Mouse (Mus musculus) gastrocnemius, adult 2 months (tissue): ENCODE measurements around the gene Chst15. TPM values are rescaled to one million over a fixed set of nuclear protein-coding genes. Genes with fewer than 3 reads are reported as not detected.

Source experiments
- DNase-seq: peaks from one replicate; pipeline ENCODE4 v3.0.0; 2022
- H3K27ac ChIP-seq: fragments of 200-600 bp; 2 replicates; pipeline ENCODE4 v1.8.1; 2022; ENCODE audit warnings: mild to moderate bottlenecking
- H3K4me3 ChIP-seq: fragments of 200-600 bp; 2 replicates; pipeline ENCODE4 v1.8.1; 2022; ENCODE audit warnings: mild to moderate bottlenecking, moderate library complexity
- CTCF ChIP-seq: fragments of 200-600 bp; IDR thresholded peaks from 2 replicates; pipeline ENCODE4 v1.8.1; 2022; ENCODE audit warnings: antibody characterized with exemption, mild to moderate bottlenecking, moderate library complexity
- intact Hi-C: fragments of 180-260 bp; cut with DNase I; formaldehyde crosslinking; loops from one replicate; pipeline ENCODE4 v1.15.1; 2025
- total RNA-seq, 2 experiments: library from RNA; stranded (reverse); gene quantifications; 2 replicates each; pipeline ENCODE4 v1.2.3; 2021

The Chst15 gene
- total RNA-seq, 2 experiments from 2014 or later = 2.6 to 3.0 TPM

GRCm38 (mm10) chr7:132226379-132227074, 90.5 kb downstream of the Chst15 start:
- Histone ChIP-seq H3K4me3 (no peak overlapping the region), H3K27ac (no peak overlapping the region)
- DNase-seq = peak; percentile 74
- intact Hi-C loops = loop anchor here (1.0 to 2.0 kb wide), 5 partner anchors 90 to 412 kb away; no protein-coding TSS in a partner anchor
- peak; percentile 95 for TF ChIP-seq CTCF

DNA sequence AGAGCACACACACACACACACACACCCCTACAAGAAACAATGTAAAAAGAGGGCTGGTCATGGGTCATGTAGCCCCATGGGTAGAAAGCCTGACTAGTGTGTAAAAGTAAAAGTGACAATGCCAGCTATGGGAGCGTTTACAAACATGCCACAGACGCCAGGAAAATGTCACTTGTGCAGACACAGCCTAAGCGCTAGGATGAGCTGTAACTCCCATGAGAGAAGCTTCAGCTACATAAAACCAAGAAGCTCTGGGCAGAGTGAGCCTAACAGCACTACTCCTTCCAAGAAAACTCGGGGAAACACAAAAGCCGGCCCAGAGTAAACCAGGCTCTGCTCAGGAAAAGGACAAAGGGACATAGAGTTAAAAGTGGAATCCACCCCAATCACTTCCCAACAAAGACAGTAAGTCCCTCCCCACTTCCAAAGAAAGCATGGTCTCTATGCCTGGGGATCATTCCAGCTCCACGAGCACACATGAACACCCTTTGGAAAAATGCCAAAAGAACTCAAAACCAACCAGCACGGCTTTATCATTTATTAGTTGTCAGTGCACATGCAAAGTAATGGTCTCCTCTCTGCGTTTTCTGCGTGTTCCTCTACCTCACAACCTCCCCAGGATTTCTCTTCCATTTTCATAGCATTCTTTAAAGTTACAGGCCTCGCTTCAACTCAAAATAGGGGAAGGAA, 93.4 kb downstream of the Chst15 start:
- no peak for DNase-seq
- no peak overlapping the region for H3K27ac ChIP-seq
- intact Hi-C loops = no loop called here

DNA sequence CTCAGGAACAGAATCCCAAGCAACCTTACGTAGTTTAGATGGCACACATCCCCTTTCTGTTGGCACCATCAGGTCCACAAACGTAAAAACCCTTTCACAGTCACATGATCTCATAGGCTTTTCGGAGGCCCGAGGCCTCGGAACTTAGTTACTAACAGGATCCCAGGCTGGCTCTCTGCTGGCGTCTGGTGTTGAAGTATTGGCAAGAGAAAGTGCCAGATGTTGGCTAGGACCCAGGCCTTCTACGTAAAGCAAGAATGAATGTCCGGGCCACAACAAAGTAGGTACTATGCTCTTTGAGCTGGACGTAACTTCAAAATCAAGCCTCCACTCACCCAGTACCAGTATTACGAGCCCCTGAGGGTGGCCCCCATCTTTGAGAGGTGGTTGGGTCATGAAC, 103.0 kb downstream of the Chst15 start:
- DNase-seq = no peak
- Histone ChIP-seq H3K4me3 (no peak overlapping the region), H3K27ac (no peak overlapping the region)
- TF ChIP-seq CTCF = no peak
- intact Hi-C loops = loop anchor here (10.0 kb wide), 1 partner anchor 239 kb away; no protein-coding TSS in a partner anchor

More for the DNA sequence above, 93.4 kb downstream of the Chst15 start:
- no peak for TF ChIP-seq CTCF
- no peak overlapping the region for H3K4me3 ChIP-seq

GRCm38 (mm10) chr7:132213460-132213859, 103.6 kb downstream of the Chst15 start:
- TF ChIP-seq CTCF = peak; percentile 89
- Histone ChIP-seq H3K4me3 (no peak overlapping the region), H3K27ac (no peak overlapping the region)
- DNase-seq = peak; percentile 82
- intact Hi-C loops = loop anchor here (1.0 to 10.0 kb wide), 3 partner anchors 125 to 314 kb away; no protein-coding TSS in a partner anchor

DNA sequence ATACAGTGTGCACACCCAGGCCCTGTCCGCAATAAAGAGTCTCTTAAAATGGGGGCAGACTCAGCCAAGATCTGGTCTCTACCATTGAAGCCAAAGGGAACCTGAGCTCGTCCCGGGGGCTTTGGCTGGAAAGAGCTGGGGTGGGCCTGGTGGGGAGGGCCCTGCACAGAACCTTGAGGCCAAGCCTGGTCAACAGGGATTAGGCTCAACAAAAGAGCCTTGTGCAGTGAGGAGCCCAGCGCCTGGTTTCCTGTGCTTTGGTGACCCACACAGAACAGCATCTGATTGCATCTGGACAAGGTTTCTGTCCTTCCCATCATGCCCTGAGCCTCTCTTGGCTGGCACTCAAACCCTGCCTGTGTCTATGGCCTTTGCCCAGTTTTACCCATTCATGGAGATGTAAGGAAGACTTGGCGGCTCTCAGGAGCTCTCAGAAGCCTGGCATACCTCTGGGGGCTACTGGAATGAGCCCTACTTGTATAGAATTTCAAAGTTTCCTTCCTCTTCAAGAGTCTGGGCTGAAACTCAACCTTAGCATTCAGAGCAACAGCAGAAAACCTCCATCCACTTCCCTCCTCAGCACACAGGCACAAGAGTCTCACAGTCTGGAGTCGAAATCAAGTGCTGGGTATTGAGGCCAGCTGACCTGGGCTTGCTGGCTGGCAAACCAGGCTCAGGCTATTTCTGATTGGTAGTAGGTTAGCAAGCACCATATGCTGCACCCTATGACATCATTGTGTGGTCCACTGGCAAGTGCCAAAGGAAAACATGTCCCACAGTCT, 104.9 kb downstream of the Chst15 start:
- Histone ChIP-seq H3K4me3 (no peak overlapping the region), H3K27ac (peak overlapping the region; percentile 53)
- peak; percentile 47 for DNase-seq
- TF ChIP-seq CTCF = no peak
- intact Hi-C loops = loop anchor here (2.0 to 10.0 kb wide), 2 partner anchors 123 to 237 kb away; no protein-coding TSS in a partner anchor

DNA sequence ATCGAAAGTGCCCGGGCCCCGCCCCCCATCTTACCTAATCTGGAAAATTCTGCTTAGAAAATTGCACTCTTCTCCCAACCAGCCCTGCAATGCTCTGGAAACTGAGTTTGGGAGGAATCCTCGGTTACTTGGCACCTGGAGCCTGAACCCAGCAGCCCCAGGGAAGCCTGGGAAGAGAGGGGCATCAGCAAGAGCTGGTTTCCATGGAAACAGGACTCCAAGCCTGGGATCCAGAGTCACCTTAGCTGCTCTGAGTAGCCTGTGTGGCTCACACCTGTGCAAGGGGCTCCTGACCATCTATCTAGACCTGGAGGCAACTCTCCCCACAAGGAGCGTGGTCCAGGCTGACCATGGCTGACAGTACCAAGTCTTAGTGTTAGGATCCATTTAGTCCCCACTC, 106.4 kb downstream of the Chst15 start:
- TF ChIP-seq CTCF = no peak
- Histone ChIP-seq H3K4me3 (no peak overlapping the region), H3K27ac (no peak overlapping the region)
- intact Hi-C loops = loop anchor here (10.0 kb wide), 1 partner anchor 236 kb away; no protein-coding TSS in a partner anchor
- DNase-seq = no peak

DNA sequence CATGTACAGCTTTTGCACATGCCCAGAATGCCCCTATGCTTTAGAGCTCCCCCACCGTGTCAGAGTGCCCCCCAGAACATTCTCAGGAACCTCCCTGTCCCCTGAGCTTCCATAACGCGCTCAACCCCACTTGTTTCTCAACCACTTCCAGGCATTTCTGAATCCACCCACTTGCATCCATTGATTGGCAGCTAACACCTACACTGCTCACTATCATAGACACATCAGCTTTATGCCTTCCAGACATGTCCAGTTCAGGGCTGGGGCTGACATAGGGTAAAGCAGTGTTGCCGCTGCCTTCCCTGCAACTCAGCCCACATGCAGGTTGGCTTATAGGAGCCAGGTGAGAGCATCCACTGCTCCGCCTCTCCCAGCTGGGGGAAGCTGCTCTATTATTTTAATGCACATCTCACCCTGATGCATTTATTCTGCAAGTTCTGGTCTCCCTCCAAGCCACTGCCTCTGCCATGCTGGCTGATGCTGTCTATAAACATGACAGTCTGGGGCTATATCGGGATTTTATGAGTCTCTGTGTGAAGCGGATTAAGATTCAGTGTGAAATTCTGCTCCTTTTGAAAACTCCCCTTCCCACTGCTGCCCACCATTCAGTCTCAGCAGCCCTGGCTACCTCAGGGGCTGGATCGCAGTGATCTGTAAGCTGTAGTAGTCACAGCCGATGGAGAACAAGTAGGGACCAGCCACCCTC, 107.9 kb downstream of the Chst15 start:
- Histone ChIP-seq H3K4me3 (no peak overlapping the region), H3K27ac (no peak overlapping the region)
- intact Hi-C loops = no loop called here
- no peak for DNase-seq
- no peak for TF ChIP-seq CTCF

GRCm38 (mm10) chr7:132204073-132204612, 112.9 kb downstream of the Chst15 start:
- H3K27ac ChIP-seq = no peak overlapping the region
- DNase-seq = no peak
- H3K4me3 ChIP-seq = no peak overlapping the region
- intact Hi-C loops = no loop called here
- TF ChIP-seq CTCF = no peak

- DNase-seq = no peak
- TF ChIP-seq CTCF = no peak
- Histone ChIP-seq H3K4me3 (no peak overlapping the region), H3K27ac (no peak overlapping the region)
- intact Hi-C loops = no loop called here
Measured at GRCm38 (mm10) chr7:132199686-132200085, 117.3 kb downstream of the Chst15 start.

DNA sequence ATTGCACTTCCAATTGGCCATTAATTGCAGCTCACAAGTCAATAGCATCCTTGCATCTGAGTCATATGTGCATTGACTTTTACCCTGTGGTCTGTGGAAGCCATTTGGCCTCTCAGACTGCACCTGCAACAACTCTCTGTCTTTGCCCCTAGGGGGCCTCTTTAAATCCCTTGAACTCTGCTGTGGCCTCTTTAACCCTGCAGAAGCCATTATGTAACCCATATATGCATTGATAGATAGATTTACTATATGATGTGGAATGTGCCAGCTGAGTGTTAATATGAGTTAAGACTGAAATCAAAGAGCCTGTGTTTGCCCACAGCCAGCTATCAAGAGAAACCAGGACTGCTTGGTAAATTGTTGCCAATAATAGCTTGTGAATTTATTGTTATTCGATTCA, 118.2 kb downstream of the Chst15 start:
- no peak for TF ChIP-seq CTCF
- Histone ChIP-seq H3K27ac (no peak overlapping the region), H3K4me3 (no peak overlapping the region)
- no peak for DNase-seq
- intact Hi-C loops = no loop called here

DNA sequence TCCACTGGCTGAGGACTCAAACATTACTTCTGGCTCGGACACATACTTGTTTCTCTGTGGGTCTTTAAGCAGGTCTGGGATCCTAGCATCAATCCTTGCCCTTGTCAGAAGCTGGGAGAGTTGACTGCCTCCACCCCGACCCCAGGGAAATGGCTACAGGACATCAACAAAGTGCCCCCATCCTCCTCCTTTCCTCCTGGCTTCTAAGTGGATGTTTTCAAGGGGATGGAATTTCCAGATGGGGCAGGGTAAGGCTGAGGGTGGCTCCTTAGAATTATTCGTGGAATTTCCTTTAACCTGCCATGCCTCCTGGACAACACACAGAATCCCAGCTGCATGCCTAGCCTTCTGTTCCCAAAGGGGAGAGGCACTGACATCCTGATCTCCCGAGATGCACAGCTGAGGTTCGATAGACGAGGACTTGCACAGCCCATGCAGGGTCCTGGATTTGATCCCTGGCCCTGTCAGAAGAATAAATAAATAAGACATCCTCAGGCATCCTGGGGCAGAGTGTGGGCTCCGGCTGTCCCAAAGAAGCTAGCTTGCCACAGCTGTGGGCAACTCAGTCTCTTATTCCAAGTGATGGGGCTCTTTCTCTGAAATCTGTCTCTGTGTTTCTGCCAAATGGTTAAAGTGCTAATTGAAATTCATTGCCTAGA, 119.1 kb downstream of the Chst15 start:
- intact Hi-C loops = no loop called here
- Histone ChIP-seq H3K4me3 (no peak overlapping the region), H3K27ac (0 out of 2 replicates have a peak overlapping the region, but pooled peaks have one; percentile 20)
- no peak for TF ChIP-seq CTCF
- DNase-seq = no peak
